Mouse (Mus musculus): ENCODE data around the gene Tmem145. TPM values are rescaled to one million over a fixed set of nuclear protein-coding genes. Genes with fewer than 3 reads are reported as not detected.
A peak's percentile ranks its signal among the peaks of the same experiment; 100 is the strongest.

Gene Tmem145
- polyA plus RNA-seq, 1 experiment from 2014 or later: 0.07 TPM

DNA sequence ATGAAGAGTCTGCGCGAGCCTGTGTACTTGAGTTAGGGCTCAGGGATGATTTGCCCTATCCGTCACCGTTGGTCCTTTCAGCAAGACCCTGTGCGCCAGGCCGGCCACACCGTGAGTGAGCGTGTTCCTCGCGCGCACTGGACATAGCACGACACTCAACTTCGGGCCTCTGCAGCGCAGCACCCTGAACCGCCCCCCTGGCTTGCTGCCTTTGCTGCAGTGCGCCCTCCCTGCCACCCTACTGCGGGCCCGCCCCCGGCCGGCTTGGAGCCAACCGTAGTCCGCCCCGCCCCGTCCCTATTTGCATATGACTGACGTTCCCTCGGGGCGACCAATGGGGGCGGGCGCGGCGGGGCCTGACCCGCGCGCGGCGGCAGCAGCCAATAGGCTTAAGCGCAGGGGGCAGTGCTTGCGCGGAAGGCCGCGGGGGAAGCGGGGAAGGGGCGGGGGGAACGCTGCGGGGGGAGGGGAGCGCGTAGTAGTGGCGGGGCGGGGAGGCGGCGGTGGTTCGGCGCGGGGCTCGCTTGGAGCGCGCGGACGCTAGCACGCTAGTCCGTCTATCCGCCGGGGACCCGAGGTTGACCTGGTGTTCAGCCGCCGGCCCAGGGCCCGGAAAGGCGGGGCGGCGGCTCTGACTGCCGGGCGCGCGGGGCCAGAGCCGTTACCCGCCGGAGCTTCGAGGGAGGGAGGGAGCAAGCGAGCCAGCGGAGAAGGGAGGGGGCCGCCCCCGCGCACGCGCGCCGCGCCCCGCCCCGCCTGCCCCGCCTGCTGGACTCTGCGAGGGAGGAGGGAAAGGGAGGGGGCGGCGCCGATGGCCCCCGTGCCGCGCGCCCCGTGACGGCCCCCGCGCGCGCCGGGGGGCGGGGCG lies 23.9 kb upstream of the Tmem145 start:
- peak; percentile 83 for ATAC-seq (ENCODE audit: low read depth)
- peaks cover 59% of the 10 kb centered on the region for H3K4me1 ChIP-seq (ENCODE audit: control insufficient read depth, low read depth, low read length)

DNA sequence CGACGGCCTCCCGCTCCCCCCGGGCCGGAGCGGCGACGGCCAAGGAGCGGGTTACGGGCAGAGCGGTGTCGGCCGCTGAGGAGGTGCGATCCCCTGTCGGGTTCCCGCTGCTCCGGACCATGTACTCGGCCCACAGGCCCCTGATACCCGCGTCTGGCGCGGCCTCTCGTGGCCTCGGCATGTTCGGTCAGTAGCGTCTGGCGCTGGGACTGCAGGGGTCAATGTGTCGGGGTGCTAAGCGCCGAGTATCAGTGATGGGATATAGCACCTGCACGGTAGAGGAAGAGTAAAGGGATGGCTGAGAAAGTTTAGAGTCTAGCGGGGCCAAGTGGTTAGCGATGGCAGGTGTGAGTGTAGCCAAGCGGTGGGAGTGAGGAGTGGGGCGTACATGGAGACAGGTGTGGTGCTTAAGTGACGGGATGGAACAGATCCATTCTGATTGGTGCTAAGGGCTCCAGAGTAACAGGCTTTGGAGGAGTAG lies 23.1 kb upstream of the Tmem145 start:
- ATAC-seq (ENCODE audit: low read depth): no peak
- Histone ChIP-seq H3K4me2 (ENCODE audit: low read depth, low read length) (peak overlapping the region; percentile 98), H3K36me3 (ENCODE audit: control insufficient read depth, insufficient read depth) (peaks cover 28% of the 10 kb centered on the region), H3K27me3 (ENCODE audit: control insufficient read depth, insufficient read depth, low read depth, low read length) (no peaks in the 10 kb centered on the region), H3K9ac (ENCODE audit: low read depth, low read length) (peak overlapping the region; percentile 85), H3K4me1 (ENCODE audit: control insufficient read depth, low read depth, low read length) (peaks cover 51% of the 10 kb centered on the region), H3K27ac (ENCODE audit: low read length) (peak overlapping the region; percentile 94), H3K4me3 (ENCODE audit: low read depth, low read length) (peak overlapping the region; percentile 82), H3K9me3 (replicated peaks; ENCODE audit: control insufficient read depth, low read length) (no peaks in the 10 kb centered on the region)
- 1% methylated on average over 25 of the region's 36 CpGs for WGBS (ENCODE audit: insufficient replicate concordance)

More for the DNA sequence above, 23.9 kb upstream of the Tmem145 start:
- Histone ChIP-seq H3K36me3 (ENCODE audit: control insufficient read depth, insufficient read depth) (peaks cover 20% of the 10 kb centered on the region), H3K27ac (ENCODE audit: low read length) (peak overlapping the region; percentile 95), H3K4me2 (ENCODE audit: low read depth, low read length) (peak overlapping the region; percentile 98), H3K4me3 (ENCODE audit: low read depth, low read length) (peak overlapping the region; percentile 82), H3K27me3 (ENCODE audit: control insufficient read depth, insufficient read depth, low read depth, low read length) (no peaks in the 10 kb centered on the region), H3K9me3 (replicated peaks; ENCODE audit: control insufficient read depth, low read length) (no peaks in the 10 kb centered on the region), H3K9ac (ENCODE audit: low read depth, low read length) (peak overlapping the region; percentile 85)
- WGBS (ENCODE audit: insufficient replicate concordance): under 1% methylated on average over 53 of the region's 108 CpGs

- peaks cover 36% of the 10 kb centered on the region for H3K36me3 ChIP-seq (ENCODE audit: control insufficient read depth, insufficient read depth)
- H3K4me2 ChIP-seq (ENCODE audit: low read depth, low read length): peak overlapping the region; percentile 98
- 6% methylated on average over 5 of the region's 5 CpGs for WGBS (ENCODE audit: insufficient replicate concordance)
- H3K9ac ChIP-seq (ENCODE audit: low read depth, low read length): peak overlapping the region; percentile 85
- peak overlapping the region; percentile 66 for H3K27ac ChIP-seq (ENCODE audit: low read length)
- H3K27me3 ChIP-seq (ENCODE audit: control insufficient read depth, insufficient read depth, low read depth, low read length): no peaks in the 10 kb centered on the region
- H3K9me3 ChIP-seq (replicated peaks; ENCODE audit: control insufficient read depth, low read length): no peaks in the 10 kb centered on the region
- peak overlapping the region; percentile 82 for H3K4me3 ChIP-seq (ENCODE audit: low read depth, low read length)
- no peak for ATAC-seq (ENCODE audit: low read depth)
- peaks cover 43% of the 10 kb centered on the region for H3K4me1 ChIP-seq (ENCODE audit: control insufficient read depth, low read depth, low read length)
Measured at GRCm38 (mm10) chr7:25283637-25284036, 22.3 kb upstream of the Tmem145 start.

- peak overlapping the region; percentile 85 for H3K9ac ChIP-seq (ENCODE audit: low read depth, low read length)
- peak overlapping the region; percentile 66; the same call in 1 of the 2 replicates for H3K27ac ChIP-seq (ENCODE audit: low read length)
Measured at GRCm38 (mm10) chr7:25284171-25284570, 21.7 kb upstream of the Tmem145 start.

GRCm38 (mm10) chr7:25284766-25285165 lies 21.1 kb upstream of the Tmem145 start:
- peaks cover 37% of the 10 kb centered on the region for H3K4me1 ChIP-seq (ENCODE audit: control insufficient read depth, low read depth, low read length)
- no peaks in the 10 kb centered on the region for H3K27me3 ChIP-seq (ENCODE audit: control insufficient read depth, insufficient read depth, low read depth, low read length)
- ATAC-seq (ENCODE audit: low read depth): no peak
- H3K27ac ChIP-seq (ENCODE audit: low read length): no peak overlapping the region
- no peaks in the 10 kb centered on the region for H3K9me3 ChIP-seq (replicated peaks; ENCODE audit: control insufficient read depth, low read length)
- H3K4me2 ChIP-seq (ENCODE audit: low read depth, low read length): no peak overlapping the region
- peaks cover 48% of the 10 kb centered on the region for H3K36me3 ChIP-seq (ENCODE audit: control insufficient read depth, insufficient read depth)
- WGBS (ENCODE audit: insufficient replicate concordance): 71% methylated on average over 5 of the region's 5 CpGs
- no peak overlapping the region for H3K9ac ChIP-seq (ENCODE audit: low read depth, low read length)
- no peak overlapping the region for H3K4me3 ChIP-seq (ENCODE audit: low read depth, low read length)

More at GRCm38 (mm10) chr7:25284171-25284570, 21.7 kb upstream of the Tmem145 start:
- H3K4me3 ChIP-seq (ENCODE audit: low read depth, low read length): no peak overlapping the region; the same call in 1 of the 2 replicates
- H3K27me3 ChIP-seq (ENCODE audit: control insufficient read depth, insufficient read depth, low read depth, low read length): no peaks in the 10 kb centered on the region
- peak overlapping the region; percentile 98; the same call in 1 of the 2 replicates for H3K4me2 ChIP-seq (ENCODE audit: low read depth, low read length)
- peaks cover 43% of the 10 kb centered on the region for H3K4me1 ChIP-seq (ENCODE audit: control insufficient read depth, low read depth, low read length)
- H3K36me3 ChIP-seq (ENCODE audit: control insufficient read depth, insufficient read depth): peaks cover 42% of the 10 kb centered on the region
- WGBS (ENCODE audit: insufficient replicate concordance): 52% methylated on average over 2 of the region's 2 CpGs
- no peaks in the 10 kb centered on the region for H3K9me3 ChIP-seq (replicated peaks; ENCODE audit: control insufficient read depth, low read length)
- no peak for ATAC-seq (ENCODE audit: low read depth)

GRCm38 (mm10) chr7:25285511-25286238 lies 20.2 kb upstream of the Tmem145 start:
- WGBS (ENCODE audit: insufficient replicate concordance): 89% methylated on average over 20 of the region's 20 CpGs
- Histone ChIP-seq H3K4me3 (ENCODE audit: low read depth, low read length) (no peak overlapping the region), H3K4me2 (ENCODE audit: low read depth, low read length) (no peak overlapping the region), H3K27ac (ENCODE audit: low read length) (no peak overlapping the region), H3K27me3 (ENCODE audit: control insufficient read depth, insufficient read depth, low read depth, low read length) (no peaks in the 10 kb centered on the region), H3K9ac (ENCODE audit: low read depth, low read length) (no peak overlapping the region), H3K36me3 (ENCODE audit: control insufficient read depth, insufficient read depth) (peaks cover 56% of the 10 kb centered on the region), H3K9me3 (replicated peaks; ENCODE audit: control insufficient read depth, low read length) (no peaks in the 10 kb centered on the region), H3K4me1 (ENCODE audit: control insufficient read depth, low read depth, low read length) (peaks cover 28% of the 10 kb centered on the region)
- no peak for ATAC-seq (ENCODE audit: low read depth)

DNA sequence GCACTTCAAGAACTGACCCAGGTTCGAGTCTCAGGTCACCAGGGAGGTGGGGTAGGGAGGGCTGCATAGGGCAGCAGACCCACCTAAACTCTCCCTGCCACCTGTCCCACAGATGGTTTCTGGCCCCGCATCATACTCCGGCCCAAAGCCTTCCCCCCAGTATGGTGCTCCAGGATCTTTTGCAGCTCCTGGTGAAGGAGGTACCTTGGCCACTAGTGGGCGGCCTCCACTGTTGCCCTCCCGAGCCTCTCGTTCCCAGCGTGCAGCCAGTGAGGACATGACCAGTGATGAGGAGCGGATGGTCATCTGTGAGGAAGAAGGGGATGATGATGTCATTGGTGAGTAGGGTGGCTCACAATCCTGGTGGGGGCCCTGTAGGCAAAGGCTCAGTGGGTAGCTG lies 18.9 kb upstream of the Tmem145 start:
- H3K9ac ChIP-seq (ENCODE audit: low read depth, low read length): no peak overlapping the region
- WGBS (ENCODE audit: insufficient replicate concordance): 81% methylated on average over 8 of the region's 8 CpGs
- no peaks in the 10 kb centered on the region for H3K9me3 ChIP-seq (replicated peaks; ENCODE audit: control insufficient read depth, low read length)
- H3K27me3 ChIP-seq (ENCODE audit: control insufficient read depth, insufficient read depth, low read depth, low read length): no peaks in the 10 kb centered on the region
- H3K36me3 ChIP-seq (ENCODE audit: control insufficient read depth, insufficient read depth): peaks cover 68% of the 10 kb centered on the region
- H3K4me1 ChIP-seq (ENCODE audit: control insufficient read depth, low read depth, low read length): peaks cover 17% of the 10 kb centered on the region
- ATAC-seq (ENCODE audit: low read depth): no peak
- no peak overlapping the region for H3K27ac ChIP-seq (ENCODE audit: low read length)
- no peak overlapping the region for H3K4me2 ChIP-seq (ENCODE audit: low read depth, low read length)
- no peak overlapping the region for H3K4me3 ChIP-seq (ENCODE audit: low read depth, low read length)

DNA sequence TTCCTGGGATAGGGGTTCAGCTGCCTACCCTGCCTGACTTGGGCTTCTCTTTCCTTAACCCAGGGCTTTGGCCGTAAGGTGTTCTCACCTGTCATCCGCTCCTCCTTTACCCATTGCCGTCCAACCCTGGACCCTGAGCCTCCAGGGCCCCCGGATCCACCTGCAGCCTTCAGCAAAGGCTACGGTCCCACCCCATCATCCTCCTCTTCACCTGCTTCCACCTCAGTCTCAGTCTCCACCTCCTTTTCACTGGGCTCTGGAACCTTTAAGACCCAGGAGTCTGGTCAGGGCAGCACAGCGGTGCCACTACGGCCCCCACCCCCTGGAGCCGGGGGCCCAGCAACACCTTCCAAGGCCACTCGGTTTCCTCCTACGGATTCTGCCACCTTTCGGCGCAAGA lies 17.9 kb upstream of the Tmem145 start:
- ATAC-seq (ENCODE audit: low read depth): no peak
- WGBS (ENCODE audit: insufficient replicate concordance): 92% methylated on average over 12 of the region's 12 CpGs
- no peak overlapping the region for H3K4me2 ChIP-seq (ENCODE audit: low read depth, low read length)
- H3K36me3 ChIP-seq (ENCODE audit: control insufficient read depth, insufficient read depth): peaks cover 79% of the 10 kb centered on the region
- peaks cover 14% of the 10 kb centered on the region for H3K4me1 ChIP-seq (ENCODE audit: control insufficient read depth, low read depth, low read length)
- no peaks in the 10 kb centered on the region for H3K27me3 ChIP-seq (ENCODE audit: control insufficient read depth, insufficient read depth, low read depth, low read length)
- no peaks in the 10 kb centered on the region for H3K9me3 ChIP-seq (replicated peaks; ENCODE audit: control insufficient read depth, low read length)
- no peak overlapping the region for H3K4me3 ChIP-seq (ENCODE audit: low read depth, low read length)
- no peak overlapping the region for H3K9ac ChIP-seq (ENCODE audit: low read depth, low read length)
- no peak overlapping the region for H3K27ac ChIP-seq (ENCODE audit: low read length)

Data from liver, embryonic 16.5 days (tissue).